Mouse (Mus musculus) intestine, embryonic 14.5 days (tissue): ENCODE measurements at regions not wholly inside any gene's neighbourhood (a gene's known extent, or its start where the extent isn't known, plus 50 kb on each side); places are given as distances from the start of the nearest gene placed in this dataset.

Experiments
- ATAC-seq: fragments of 200-750 bp; cut with Nextera tagmentation; replicated peaks from 2 replicates; pipeline ENCODE4 v1.8.0; 2017; ENCODE audit warnings: low read depth, moderate number of reproducible peaks, moderate TSS enrichment, moderate library complexity; ENCODE audit not compliant: low FRiP score, low TSS enrichment
- DNase-seq: peaks from one replicate; pipeline ENCODE4 v3.0.0-alpha.2; 2018; ENCODE audit warnings: low spot score
- H3K27ac ChIP-seq: fragments of 300-500 bp; sonication (generic); 2 replicates; pipeline ENCODE4 v1.5.1; 2014; ENCODE audit warnings: low read depth, mild to moderate bottlenecking, control low read depth
- H3K27me3 ChIP-seq: fragments of 300-500 bp; sonication (generic); replicated peaks from 2 replicates; pipeline ENCODE4 v1.6.1; 2014; ENCODE audit warnings: low read length, control low read depth; ENCODE audit not compliant: control insufficient read depth, insufficient read depth
- H3K36me3 ChIP-seq: fragments of 300-500 bp; sonication (generic); 2 replicates; pipeline ENCODE4 v1.6.1; 2014; ENCODE audit warnings: low read length, control low read depth; ENCODE audit not compliant: control insufficient read depth, insufficient read depth
- H3K4me1 ChIP-seq: fragments of 300-500 bp; sonication (generic); replicated peaks from 2 replicates; pipeline ENCODE4 v1.6.1; 2014; ENCODE audit warnings: low read length, control low read depth, mixed read lengths; ENCODE audit not compliant: control insufficient read depth, insufficient read depth
- H3K4me2 ChIP-seq: fragments of 300-500 bp; sonication (generic); 2 replicates; pipeline ENCODE4 v1.6.1; 2014; ENCODE audit warnings: low read length
- H3K4me3 ChIP-seq: fragments of 300-500 bp; sonication (generic); 2 replicates; pipeline ENCODE4 v1.5.1; 2014; ENCODE audit warnings: low read depth, low read length, control low read depth, mixed read lengths
- H3K9ac ChIP-seq: fragments of 300-500 bp; sonication (generic); 2 replicates; pipeline ENCODE4 v1.6.1; 2014; ENCODE audit warnings: mild to moderate bottlenecking, low read length
- H3K9me3 ChIP-seq: fragments of 300-500 bp; sonication (generic); 2 replicates; pipeline ENCODE4 v1.6.1; 2016; ENCODE audit warnings: low read length, control low read depth; ENCODE audit not compliant: control insufficient read depth
- WGBS: fragments of 180-500 bp; shearing (Covaris S2); extraction: QIAGEN DNeasy Blood & Tissue Kit; methylation state at CpG from one replicate; pipeline ENCODE4 v1.1.7; 2014; 5-methylcytosine and 5-hydroxymethylcytosine counted together

DNA sequence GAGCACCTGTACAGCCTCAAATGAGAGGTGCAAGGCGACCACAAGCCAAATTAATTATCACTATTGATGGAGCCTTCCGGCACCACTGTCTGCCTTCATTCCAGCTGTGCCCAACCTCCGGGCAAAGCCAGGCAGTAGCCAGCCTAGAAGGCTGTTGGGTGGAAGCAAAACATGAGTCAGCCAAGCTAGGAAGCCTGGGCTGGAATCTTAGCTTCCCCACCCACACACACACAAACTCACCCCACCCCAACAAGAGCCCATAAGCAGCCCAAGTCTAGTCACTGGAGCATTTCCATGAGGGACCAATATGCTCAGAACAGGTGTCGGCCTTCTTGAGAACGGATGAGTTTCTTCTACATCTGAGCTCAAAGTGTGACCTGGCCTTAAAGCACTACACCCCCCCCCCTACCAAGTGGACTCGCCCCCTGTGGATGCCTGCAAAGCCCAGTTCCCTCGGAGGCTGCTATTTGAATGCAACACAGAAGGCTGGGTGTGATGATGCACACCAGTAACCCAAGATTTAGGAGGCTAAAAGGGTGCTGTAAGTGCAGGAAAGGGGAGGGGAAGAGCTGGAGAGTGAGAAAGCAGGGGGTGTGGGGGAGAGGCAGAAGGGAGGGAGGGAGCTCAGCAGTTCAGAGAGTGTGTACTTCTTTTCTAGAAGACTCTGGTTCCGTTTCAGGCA lies 200.1 kb downstream of the Bcor start:
- WGBS, result 60% methylated on average over 8 of the region's 8 CpGs
- Histone ChIP-seq H3K27ac (no peak overlapping the region), H3K4me3 (no peak overlapping the region), H3K9me3 (no peaks in the 10 kb centered on the region), H3K9ac (no peak overlapping the region), H3K4me1 (no peaks in the 10 kb centered on the region), H3K27me3 (no peaks in the 10 kb centered on the region), H3K4me2 (no peak overlapping the region), H3K36me3 (no peaks in the 10 kb centered on the region)
- ATAC-seq (no peak), DNase-seq (no peak)

DNA sequence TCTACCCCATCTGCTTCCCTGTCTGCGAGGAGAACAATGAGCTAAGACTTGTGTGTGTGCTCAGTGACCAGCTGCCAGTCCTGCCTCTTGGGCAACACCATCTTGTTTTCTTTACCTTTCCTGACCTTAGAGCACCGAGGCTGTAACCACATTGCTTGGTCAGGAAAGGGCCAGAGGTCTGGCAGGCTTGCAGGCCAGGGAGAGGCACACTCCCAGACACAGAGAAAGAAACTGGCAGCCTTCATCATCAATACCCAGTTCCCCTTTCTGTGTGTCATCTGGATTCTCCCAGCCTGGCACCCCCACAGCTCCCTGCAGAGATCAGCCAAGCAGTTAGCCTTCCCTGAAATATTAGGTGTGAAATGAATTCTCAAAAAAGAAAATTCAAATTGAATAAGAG lies 198.8 kb downstream of the Bcor start:
- no peak overlapping the region for H3K4me3 ChIP-seq
- WGBS, result 18% methylated on average over 1 of the region's 2 CpGs
- no peak overlapping the region for H3K27ac ChIP-seq
- no peak overlapping the region for H3K9ac ChIP-seq
- DNase-seq (no peak), ATAC-seq (no peak)
- no peaks in the 10 kb centered on the region for H3K9me3 ChIP-seq
- H3K36me3 ChIP-seq, result no peaks in the 10 kb centered on the region
- no peak overlapping the region for H3K4me2 ChIP-seq
- no peaks in the 10 kb centered on the region for H3K4me1 ChIP-seq
- no peaks in the 10 kb centered on the region for H3K27me3 ChIP-seq

DNA sequence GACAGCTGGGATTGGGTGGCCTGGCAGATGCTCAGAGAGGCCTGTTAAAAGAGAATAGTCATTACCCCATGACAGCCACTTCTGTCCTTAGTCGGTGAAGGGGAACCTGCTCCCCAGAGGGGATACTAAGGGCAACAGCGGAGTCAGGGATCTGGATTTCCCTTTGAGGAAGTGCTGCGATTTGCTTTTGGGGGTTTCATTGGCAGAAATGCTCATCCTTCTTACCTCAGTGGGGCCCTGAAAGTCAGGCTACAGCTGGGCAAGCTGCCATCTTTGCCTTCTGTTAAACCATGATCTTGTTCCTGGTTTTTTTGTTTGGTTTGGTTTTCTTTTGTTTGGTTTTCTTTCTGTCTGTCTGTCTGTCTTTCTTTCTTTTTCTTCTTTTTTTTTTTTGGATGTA lies 195.7 kb downstream of the Bcor start:
- H3K9me3 ChIP-seq, result no peaks in the 10 kb centered on the region
- H3K36me3 ChIP-seq, result no peaks in the 10 kb centered on the region
- no peak overlapping the region for H3K4me2 ChIP-seq
- no peak overlapping the region for H3K27ac ChIP-seq
- H3K4me1 ChIP-seq, result no peaks in the 10 kb centered on the region
- H3K9ac ChIP-seq, result no peak overlapping the region
- ATAC-seq (no peak), DNase-seq (no peak)
- WGBS, result 77% methylated on average over 3 of the region's 3 CpGs
- H3K27me3 ChIP-seq, result no peaks in the 10 kb centered on the region
- no peak overlapping the region for H3K4me3 ChIP-seq

DNA sequence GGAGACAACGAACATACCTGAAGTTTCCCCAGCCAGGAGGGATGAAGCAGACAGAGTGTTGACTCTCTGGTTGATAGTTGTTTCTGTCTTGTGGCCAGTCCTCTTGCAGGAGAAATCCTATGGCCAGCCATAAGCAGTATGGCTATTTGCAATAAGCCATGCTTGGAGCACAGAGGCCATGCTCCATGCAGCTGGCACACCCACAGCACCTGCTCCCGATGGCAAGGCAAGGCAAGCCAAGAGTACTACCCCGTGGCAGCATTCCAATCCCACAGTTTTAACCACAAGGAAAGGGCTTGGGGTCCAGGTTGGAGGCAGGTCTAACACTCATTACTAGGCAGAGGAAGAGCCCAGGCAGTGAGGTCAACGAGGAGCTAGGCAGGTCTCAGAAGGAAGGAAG lies 181.5 kb downstream of the Bcor start:
- Histone ChIP-seq H3K4me3 (no peak overlapping the region), H3K27me3 (0 out of 2 replicates have a peak, but pooled peaks cover 4% of the 10 kb centered on the region), H3K4me1 (no peaks in the 10 kb centered on the region), H3K4me2 (no peak overlapping the region), H3K9me3 (no peaks in the 10 kb centered on the region), H3K27ac (no peak overlapping the region), H3K9ac (no peak overlapping the region), H3K36me3 (no peaks in the 10 kb centered on the region)
- 80% methylated on average over 4 of the region's 4 CpGs for WGBS
- ATAC-seq (no peak), DNase-seq (no peak)

DNA sequence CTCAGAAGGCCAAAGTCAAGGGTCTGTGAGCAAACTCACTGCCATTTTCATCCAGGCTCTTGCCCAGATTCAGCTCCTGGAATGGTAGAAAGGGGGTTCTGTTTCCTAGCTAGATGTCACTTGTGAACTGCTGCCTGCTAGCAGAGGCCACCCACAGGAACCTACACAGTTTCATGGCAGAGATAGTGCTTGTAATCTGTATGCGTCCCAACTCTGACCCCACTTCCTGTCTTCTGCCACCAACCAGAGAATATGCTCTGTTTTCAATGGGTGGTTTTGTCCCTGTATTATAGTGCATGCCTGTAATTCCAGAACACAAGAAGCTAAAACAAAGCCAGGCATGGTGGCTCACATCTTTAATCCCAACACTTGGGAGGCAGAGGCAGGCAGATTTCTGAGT lies 176.9 kb downstream of the Bcor start:
- Histone ChIP-seq H3K36me3 (no peaks in the 10 kb centered on the region), H3K9me3 (no peaks in the 10 kb centered on the region), H3K9ac (no peak overlapping the region), H3K27ac (no peak overlapping the region), H3K4me3 (no peak overlapping the region), H3K4me1 (no peaks in the 10 kb centered on the region), H3K27me3 (0 out of 2 replicates have a peak, but pooled peaks cover 4% of the 10 kb centered on the region), H3K4me2 (no peak overlapping the region)
- ATAC-seq, result no peak
- 64% methylated on average over 1 of the region's 1 CpGs for WGBS
- no peak for DNase-seq
